Mouse (Mus musculus): ENCODE data around the gene Bmx. TPM values are rescaled to one million over a fixed set of nuclear protein-coding genes. Genes with fewer than 3 reads are reported as not detected.

The Bmx gene
- under 1 TPM in 1 of 2 experiments, not detected in 1; 0.17 TPM for polyA plus RNA-seq (2017; shearing (Covaris generic))

DNA sequence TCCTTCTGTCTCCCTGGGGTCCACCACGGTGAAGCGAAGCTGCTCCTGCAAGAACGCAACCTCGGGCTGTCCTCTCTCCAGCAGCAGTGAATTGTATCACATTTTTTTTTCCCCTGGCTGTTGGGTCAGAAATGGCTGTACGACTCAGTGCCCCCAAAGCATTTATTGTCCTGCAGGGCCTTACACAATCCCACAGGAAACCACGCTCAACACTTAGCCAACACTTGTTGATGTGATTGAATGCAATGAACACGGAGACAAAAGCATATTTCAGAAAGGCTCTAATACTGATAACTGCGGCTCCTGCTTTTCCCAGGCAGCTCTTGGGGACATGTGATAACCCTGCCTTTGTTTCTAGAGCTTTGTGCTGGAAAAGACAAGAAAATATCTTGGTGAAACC, at the start of gene Bmx:
Gene Bmx (minus strand): TSS at position 137 of the 400 bp plus-strand sequence.

DNA sequence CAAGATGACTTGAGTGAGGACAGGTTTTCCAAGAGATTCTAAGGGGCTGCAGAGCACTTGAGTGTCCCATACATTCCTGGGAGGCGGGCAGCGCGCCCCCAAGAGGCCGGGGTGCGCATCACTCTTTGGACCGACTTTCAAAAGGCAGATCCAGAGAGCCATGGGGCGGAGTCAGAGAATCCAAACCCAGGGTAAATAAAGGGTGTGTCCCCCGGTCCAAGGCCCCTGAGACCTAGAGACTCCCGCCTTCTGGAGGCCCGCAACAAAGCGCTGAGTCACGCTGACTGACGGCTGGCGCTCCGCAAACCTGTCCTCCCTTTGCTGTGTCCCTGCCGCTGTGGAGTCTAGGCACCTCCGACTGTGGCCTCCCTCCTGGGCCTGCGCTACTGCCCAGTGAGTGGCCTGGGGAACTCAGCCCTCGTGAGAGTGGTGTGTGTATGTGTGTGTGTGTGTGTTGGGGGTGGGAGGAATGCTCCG, 11.3 kb upstream of the Bmx start, which contains the start of gene Pir:
Gene Pir (plus strand): TSS at position 87 of the 477 bp plus-strand sequence.

Other genes starting within 250 kb of the Bmx start
- gene Car5b, start 230.2 kb downstream of the Bmx start, polyA plus RNA-seq (2017; shearing (Covaris generic)), result 10 to 100 TPM in 1 of 2 experiments, 1 to 10 TPM in 1; 6.7 to 10.3 TPM
- 1 to 10 TPM; 7.3 to 7.8 TPM for gene Siah1b, start 181.7 kb downstream of the Bmx start, polyA plus RNA-seq (2017; shearing (Covaris generic))
- gene Cltrn, start 169.4 kb downstream of the Bmx start, polyA plus RNA-seq (2017; shearing (Covaris generic)), result not detected
- gene Ace2, start 118.9 kb downstream of the Bmx start, polyA plus RNA-seq (2017; shearing (Covaris generic)), result under 1 TPM in 1 of 2 experiments, not detected in 1; 0.11 TPM
- not detected for gene Pir, start 11.2 kb upstream of the Bmx start, polyA plus RNA-seq (2017; shearing (Covaris generic))
- not detected for gene Vegfd, start 115.2 kb upstream of the Bmx start, polyA plus RNA-seq (2017; shearing (Covaris generic))
- gene Piga, start 161.6 kb upstream of the Bmx start, polyA plus RNA-seq (2017; shearing (Covaris generic)), result 1 to 10 TPM; 5.9 to 9.7 TPM
- gene Asb11, start 178.8 kb upstream of the Bmx start, polyA plus RNA-seq (2017; shearing (Covaris generic)), result not detected
- not detected for gene Asb9, start 248.1 kb upstream of the Bmx start, polyA plus RNA-seq (2017; shearing (Covaris generic))

Measured in activated CD4-positive, CD25-positive, alpha-beta regulatory T cell (primary cell).